Mouse (Mus musculus): ENCODE measurements around the gene Epc2. TPM values are rescaled to one million over a fixed set of nuclear protein-coding genes. Genes with fewer than 3 reads are reported as not detected.
"Not testable (repeated sequence)": the region's sequence is repeated elsewhere in the genome, so short reads cannot be mapped to it uniquely, and the experiment has no call there.

The Epc2 gene
- total RNA-seq, 2 experiments from 2014 or later: 22.2 to 22.8 TPM

- DNase-seq (ENCODE audit: low spot score in 2 of 2): no peak
Measured at GRCm38 (mm10) chr2:49471641-49472355, 20.5 kb downstream of the Epc2 start.

DNA sequence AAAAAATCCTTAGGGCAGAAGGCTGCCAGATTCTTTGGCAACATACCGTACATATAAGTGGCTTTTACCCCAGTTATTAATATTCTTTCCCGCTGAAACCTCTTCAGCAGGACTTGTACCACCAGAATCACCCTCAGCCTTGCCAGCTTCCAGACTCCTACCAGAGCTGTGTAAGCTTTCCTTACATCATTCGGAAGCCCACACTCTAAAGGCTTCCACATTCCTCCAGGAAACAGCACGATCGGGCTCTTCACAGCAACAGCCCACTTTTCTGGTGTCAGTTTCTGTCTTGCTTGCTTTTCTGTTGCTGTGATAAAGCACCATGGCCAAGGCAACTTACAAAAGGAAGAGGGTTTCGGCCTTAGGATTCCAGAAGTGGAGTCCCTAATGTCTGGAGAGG is 21.2 kb downstream of the Epc2 start:
- no peak for DNase-seq (ENCODE audit: low spot score in 2 of 2)

GRCm38 (mm10) chr2:49482146-49482545 is 30.9 kb downstream of the Epc2 start:
- no peak for DNase-seq (ENCODE audit: low spot score in 2 of 2)

- DNase-seq (ENCODE audit: low spot score in 2 of 2): no peak
Measured at GRCm38 (mm10) chr2:49483382-49483781, 32.1 kb downstream of the Epc2 start.

- no peak for DNase-seq (ENCODE audit: low spot score in 2 of 2)
Measured at GRCm38 (mm10) chr2:49501435-49501834, 50.1 kb downstream of the Epc2 start.

- peak in 1 of 2 experiments; percentile 16 for DNase-seq (ENCODE audit: low spot score in 2 of 2)
Measured at GRCm38 (mm10) chr2:49503596-49503995, 52.3 kb downstream of the Epc2 start.

DNA sequence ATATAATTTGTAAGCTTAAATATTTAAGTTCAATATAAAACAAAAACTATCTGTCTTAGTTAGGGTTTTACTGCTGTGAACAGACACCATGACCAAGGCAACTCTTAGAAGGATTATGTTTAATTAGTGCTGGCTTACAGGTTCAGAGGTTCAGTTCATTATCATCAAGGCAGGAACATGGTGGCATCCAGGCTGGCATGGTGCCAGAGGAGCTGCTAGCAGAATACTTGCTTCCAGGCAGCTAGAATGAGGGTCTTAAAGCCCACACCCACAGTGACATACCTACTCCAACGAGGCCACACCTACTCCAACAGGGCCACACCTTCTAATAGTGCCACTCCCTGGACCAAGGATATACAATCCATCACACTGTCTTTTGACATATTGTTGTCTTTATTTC is 53.9 kb downstream of the Epc2 start:
- DNase-seq (ENCODE audit: low spot score in 2 of 2): not testable (repeated sequence)

DNA sequence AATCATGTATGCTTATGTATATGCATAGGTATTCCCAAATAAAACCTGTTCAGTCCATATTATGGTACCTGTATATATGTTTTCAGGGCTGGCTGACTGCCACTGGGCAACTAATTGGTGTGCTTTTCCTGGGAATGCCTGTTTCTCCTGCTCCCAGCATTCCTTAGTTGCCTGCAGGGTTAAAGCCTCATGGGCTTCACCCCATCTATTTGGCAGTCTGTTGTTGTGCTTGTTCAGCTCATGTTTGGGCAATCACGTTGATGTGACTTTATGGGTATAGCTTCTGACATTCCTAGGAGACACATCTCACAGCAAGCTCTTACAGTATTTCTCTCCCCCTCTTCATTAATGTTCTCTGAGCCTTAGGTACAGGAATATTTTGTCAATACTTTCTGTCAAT is 59.5 kb downstream of the Epc2 start:
- no peak for DNase-seq (ENCODE audit: low spot score in 2 of 2)

- DNase-seq (ENCODE audit: low spot score in 2 of 2): no peak
Measured at GRCm38 (mm10) chr2:49516011-49516410, 64.7 kb downstream of the Epc2 start.

DNA sequence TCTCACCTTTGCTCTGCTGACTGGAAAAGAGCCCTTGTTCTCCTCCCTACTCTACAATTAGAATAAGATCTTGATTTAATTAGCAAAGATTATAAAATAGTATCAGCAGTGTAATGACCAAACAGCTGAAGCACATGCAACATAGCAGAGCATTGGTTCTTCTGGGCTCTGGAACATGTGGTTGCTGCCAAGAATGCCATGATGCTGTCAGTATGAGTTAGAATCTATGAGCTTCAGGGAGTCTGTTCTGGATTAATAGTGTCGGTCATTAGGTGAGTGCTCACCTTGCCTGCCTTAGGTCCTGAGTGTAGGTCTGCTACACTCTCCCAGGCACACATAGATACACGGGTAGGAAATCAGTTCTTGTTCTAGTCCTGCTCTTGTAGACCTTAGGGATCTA is 69.1 kb downstream of the Epc2 start:
- no peak for DNase-seq (ENCODE audit: low spot score in 2 of 2)

DNA sequence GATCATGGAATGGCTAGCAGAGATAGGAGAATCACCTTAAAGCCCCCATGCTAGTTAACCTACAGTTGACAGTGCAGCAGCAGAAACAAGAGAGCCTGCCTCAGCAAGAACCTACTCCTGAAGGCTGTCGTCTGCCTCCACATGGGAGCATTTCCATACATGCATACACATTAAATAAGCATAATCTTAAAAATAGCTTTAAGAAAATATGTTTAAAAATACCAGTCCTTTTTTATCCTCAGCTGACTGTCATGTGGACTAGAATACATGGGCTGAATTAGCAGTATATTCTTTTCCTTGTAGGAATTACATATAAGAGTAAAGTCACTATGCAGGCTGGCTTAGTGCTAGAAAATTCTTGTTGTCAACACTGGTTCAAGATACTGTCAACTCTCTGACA is 69.7 kb downstream of the Epc2 start:
- DNase-seq (ENCODE audit: low spot score in 2 of 2): no peak

GRCm38 (mm10) chr2:49521564-49521963 is 70.3 kb downstream of the Epc2 start:
- no peak for DNase-seq (ENCODE audit: low spot score in 2 of 2)

DNA sequence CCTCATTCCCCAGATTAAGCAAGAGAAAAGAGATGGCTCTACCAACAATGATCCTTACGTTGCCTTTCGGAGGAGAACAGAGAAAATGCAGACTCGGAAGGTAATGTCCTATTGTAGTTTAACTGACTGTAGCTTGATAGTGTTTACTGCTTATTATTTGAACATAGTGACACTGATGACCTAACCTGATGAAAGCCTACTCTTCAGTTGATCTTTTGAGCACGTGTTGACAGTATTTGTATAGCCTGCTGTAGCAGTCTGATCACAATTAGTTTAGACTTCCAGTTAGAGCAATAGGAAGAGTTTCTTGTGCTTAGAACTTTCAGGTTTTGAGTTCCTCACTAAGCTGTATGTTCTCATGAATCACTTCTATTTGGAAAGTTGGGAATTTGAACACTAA is 71.3 kb downstream of the Epc2 start:
- DNase-seq (ENCODE audit: low spot score in 2 of 2): no peak

DNA sequence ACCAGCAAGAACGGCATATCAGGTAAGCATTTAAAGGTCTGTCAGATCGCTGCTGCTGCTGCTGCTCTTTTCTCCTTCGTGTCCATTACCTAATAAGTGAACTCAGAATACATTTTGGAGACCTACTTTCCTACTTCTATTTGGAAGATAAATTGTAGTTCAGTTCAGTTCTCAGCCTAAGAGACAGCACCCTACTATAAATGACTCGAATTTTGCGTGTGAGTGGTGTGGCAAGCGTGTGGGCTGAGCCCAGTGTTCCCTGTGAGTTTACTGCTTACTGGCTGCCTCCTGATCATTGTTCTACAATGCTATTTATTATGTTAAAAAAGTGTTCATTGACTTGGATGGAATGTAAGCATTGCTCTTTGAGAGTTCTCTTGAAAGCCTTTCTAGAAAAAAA is 85.9 kb downstream of the Epc2 start:
- no peak for DNase-seq (ENCODE audit: low spot score in 2 of 2)

GRCm38 (mm10) chr2:49538056-49538455 is 86.8 kb downstream of the Epc2 start:
- DNase-seq (ENCODE audit: low spot score in 2 of 2): no peak

DNA sequence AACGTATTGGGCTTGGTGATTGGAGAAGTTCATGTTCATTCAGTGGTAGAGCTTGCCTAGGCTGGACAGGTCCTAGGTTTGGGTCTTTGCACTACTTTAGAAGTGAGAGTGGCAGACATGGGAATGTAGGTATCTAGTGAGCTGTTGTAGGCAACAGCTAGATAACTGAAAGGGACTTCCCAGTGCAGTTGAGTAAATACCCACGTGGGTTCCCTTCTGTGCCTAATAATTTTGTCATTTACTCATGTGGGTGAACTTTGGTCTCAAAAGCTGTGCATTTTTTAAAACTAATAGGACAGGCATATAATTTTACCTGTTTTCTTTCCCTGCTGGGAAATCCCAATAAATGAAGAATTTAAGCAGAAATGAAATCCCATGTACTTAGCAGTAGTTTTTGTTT is 88.5 kb downstream of the Epc2 start:
- DNase-seq (ENCODE audit: low spot score in 2 of 2): no peak

DNA sequence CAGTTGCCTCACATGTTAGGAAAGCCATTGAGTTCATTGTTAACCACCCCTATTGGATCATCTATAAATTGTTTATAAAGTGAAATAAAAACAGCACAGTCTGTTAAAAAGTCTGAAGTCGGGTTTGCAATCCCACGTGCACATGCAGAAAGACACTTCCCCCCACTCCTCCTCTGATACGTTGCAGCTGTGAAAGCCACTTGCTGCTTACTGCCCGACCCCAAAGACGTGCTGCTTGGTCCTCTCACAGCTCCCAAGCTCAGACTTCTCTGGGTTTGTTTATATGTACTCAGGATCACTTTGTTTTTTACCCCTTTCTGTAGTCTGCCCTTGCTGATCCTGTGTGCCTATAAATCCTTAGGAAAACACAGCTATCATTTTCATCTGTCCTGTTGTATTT is 96.5 kb downstream of the Epc2 start:
- no peak for DNase-seq (ENCODE audit: low spot score in 2 of 2)

GRCm38 (mm10) chr2:49548492-49548891 is 97.2 kb downstream of the Epc2 start:
- DNase-seq (ENCODE audit: low spot score in 2 of 2): no peak

DNA sequence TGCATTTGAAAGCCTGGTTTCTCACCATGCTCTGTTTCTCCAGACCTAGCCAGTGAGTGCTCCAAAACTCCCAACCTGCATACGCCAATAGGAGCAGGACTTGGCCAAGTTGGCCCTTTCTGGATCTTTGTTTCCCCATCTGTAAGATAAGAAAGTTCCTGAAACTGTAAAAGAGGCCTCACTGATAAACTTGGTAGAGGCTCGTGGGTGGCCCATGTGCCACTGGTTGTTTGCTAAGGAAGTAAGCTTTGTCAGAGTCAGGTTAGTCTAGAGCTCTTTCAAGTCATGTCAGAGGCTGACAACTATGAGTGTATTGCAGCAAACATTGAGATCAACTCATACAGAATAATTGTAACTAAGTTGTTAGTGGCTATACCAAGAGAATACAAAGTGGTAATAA is 101.8 kb downstream of the Epc2 start:
- no peak for DNase-seq (ENCODE audit: low spot score in 2 of 2)

DNA sequence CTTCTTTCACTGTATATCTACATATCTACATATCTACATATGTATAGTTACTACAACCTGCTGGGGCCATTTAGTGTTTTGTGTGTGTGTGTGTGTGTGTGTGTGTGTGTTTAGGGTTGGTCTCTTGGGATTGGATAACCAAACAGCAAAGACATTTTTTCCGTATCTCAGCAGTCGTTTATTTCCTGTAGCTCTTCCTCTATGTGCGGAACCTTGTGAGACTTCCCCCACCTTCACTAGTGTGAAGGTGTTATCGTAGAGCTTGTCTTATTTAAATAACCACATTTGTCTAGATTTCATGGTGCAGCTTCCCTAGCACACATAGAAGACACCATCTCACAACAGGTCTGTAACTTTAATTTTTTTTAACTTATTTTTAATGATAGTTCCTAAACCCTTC is 106.1 kb downstream of the Epc2 start:
- DNase-seq (ENCODE audit: low spot score in 2 of 2): no peak

DNA sequence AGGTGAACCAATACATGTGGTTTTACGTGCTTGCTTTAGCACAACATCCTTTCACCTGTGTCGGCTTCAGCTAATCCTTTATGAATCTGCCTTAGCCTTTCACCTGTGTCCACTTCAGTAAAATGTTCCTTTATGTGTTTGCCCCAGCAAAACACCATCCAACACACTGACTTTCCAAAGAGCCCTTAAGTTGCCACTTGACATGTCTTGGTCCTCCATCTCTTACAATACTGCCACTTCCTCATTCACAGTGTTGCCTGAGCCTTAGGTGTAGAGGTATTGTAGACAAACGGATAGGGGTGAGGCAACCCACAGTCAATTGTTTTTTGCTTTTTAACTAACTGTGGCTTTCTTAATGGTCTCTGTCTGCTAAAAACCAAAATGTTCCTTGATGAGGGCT is 107.1 kb downstream of the Epc2 start:
- no peak for DNase-seq (ENCODE audit: low spot score in 2 of 2)

DNA sequence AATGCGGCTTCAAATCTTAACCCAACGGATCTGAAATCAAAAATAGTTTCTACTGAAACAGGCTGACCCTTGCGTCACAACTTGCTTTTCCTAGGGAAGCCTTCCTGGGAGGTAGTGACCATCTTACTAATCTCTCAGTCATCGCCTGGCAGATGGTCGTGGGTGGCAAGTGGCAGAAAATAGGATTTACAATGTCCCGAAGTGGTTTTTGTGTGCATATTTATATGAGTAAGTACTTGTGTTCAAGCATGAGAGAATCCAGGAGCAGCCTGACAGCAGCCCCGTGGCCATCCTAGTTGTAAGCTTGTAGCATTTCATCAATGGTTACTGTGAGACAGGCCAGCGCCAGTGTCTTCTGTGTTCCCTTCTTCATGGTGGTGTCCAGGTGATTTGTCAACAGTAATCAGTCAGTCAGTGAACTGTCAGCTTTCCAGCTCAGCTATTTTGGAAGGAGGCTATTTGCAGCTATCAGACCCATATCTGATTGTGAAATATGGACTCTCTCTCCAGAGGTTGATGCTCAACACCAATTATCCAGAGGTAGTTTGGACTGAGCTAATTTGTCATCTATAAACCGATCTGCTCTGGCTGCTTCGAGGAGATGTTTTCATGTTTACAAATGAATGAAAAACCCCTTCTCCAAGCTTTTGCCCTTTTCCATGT is 111.5 kb downstream of the Epc2 start:
- no peak for DNase-seq (ENCODE audit: low spot score in 2 of 2)
